Mouse (Mus musculus) embryonic fibroblast, embryonic 13.5 days (primary cell): ENCODE results near the gene Cyp17a1.

Experiments used
- CTCF ChIP-seq: IDR thresholded peaks from 2 replicates; pipeline ENCODE4 v1.5.1; 2011; ENCODE audit warnings: mild to moderate bottlenecking, control low read depth, low read length, moderate library complexity, borderline replicate concordance; ENCODE audit not compliant: insufficient read depth
- POLR2A ChIP-seq: IDR thresholded peaks from 2 replicates; pipeline ENCODE4 v1.6.1; 2011; ENCODE audit warnings: low read depth, mild to moderate bottlenecking, control low read depth, low read length, moderate library complexity

DNA sequence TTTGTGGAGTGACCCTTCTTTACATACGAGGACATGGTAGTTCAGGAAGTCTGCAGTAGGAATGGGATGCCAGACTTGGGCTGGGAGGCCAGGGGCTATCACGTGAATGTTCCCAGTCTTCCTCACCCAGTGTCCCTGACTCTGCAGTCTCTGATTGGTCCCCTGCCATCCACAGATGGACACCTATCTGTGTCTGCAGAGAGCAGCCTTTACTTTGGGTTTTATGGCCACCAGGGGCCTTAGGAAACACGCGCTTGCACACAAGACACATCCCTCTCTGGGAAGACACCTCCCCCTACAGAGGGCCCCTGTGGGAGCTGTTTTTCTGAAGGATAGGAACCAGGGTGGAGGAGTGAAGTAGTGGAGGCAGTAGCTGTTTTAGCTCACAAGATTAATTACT is 11.5 kb downstream of the Cyp17a1 start:
- TF ChIP-seq CTCF (no peak), POLR2A (no peak)
